Mouse (Mus musculus): ENCODE measurements at regions not wholly inside any gene's neighbourhood (a gene's known extent, or its start where the extent isn't known, plus 50 kb on each side); places are given as distances from the start of the nearest gene placed in this dataset.
A peak's percentile ranks its signal among the peaks of the same experiment; 100 is the strongest.

- no peak for ATAC-seq
Measured at GRCm38 (mm10) chr4:31723501-31723900, 240.4 kb upstream of the Map3k7 start.

- ATAC-seq = no peak
Measured at GRCm38 (mm10) chr4:31724400-31724799, 239.5 kb upstream of the Map3k7 start.

- no peak for ATAC-seq
Measured at GRCm38 (mm10) chr4:31727498-31728148, 236.3 kb upstream of the Map3k7 start.

- ATAC-seq = no peak
Measured at GRCm38 (mm10) chr4:31728149-31728516, 235.8 kb upstream of the Map3k7 start.

GRCm38 (mm10) chr4:31743776-31744175, 220.1 kb upstream of the Map3k7 start:
- no peak for ATAC-seq

- ATAC-seq = no peak
Measured at GRCm38 (mm10) chr4:31744431-31744830, 219.5 kb upstream of the Map3k7 start.

GRCm38 (mm10) chr4:31753677-31754312, 210.1 kb upstream of the Map3k7 start:
- ATAC-seq = no peak

- ATAC-seq = no peak
Measured at GRCm38 (mm10) chr4:31757126-31757525, 206.8 kb upstream of the Map3k7 start.

GRCm38 (mm10) chr4:31760116-31760515, 203.8 kb upstream of the Map3k7 start:
- ATAC-seq = no peak

GRCm38 (mm10) chr4:31762199-31762598, 201.7 kb upstream of the Map3k7 start:
- ATAC-seq = no peak

GRCm38 (mm10) chr4:31768026-31768626, 195.8 kb upstream of the Map3k7 start:
- no peak for ATAC-seq

- ATAC-seq = no peak
Measured at GRCm38 (mm10) chr4:31769325-31769724, 194.6 kb upstream of the Map3k7 start.

- no peak for ATAC-seq
Measured at GRCm38 (mm10) chr4:31786284-31786683, 177.6 kb upstream of the Map3k7 start.

GRCm38 (mm10) chr4:31817574-31818240, 146.2 kb upstream of the Map3k7 start:
- ATAC-seq = peak; percentile 65

GRCm38 (mm10) chr4:31819521-31820259, 144.2 kb upstream of the Map3k7 start:
- no peak for ATAC-seq

- peak; percentile 90 for ATAC-seq
Measured at GRCm38 (mm10) chr4:31823574-31824348, 140.1 kb upstream of the Map3k7 start.

GRCm38 (mm10) chr4:31824518-31825437, 139.1 kb upstream of the Map3k7 start:
- ATAC-seq = no peak

- ATAC-seq = no peak
Measured at GRCm38 (mm10) chr4:31825438-31825830, 138.5 kb upstream of the Map3k7 start.

GRCm38 (mm10) chr4:31826661-31827060, 137.2 kb upstream of the Map3k7 start:
- ATAC-seq = no peak

GRCm38 (mm10) chr4:31827266-31827665, 136.6 kb upstream of the Map3k7 start:
- no peak for ATAC-seq

- ATAC-seq = no peak
Measured at GRCm38 (mm10) chr4:31830241-31830640, 133.7 kb upstream of the Map3k7 start.

Data from inflammation-experienced regulatory T-cells, adult 6 months (primary cell).